Mouse (Mus musculus) ES-Bruce4 (cell line): ENCODE results near the gene Hoxc8. TPM values are rescaled to one million over a fixed set of nuclear protein-coding genes. Genes with fewer than 3 reads are reported as not detected.

Experiments used
- H3K27ac ChIP-seq: 2 replicates; pipeline ENCODE4 v1.5.1; 2012; ENCODE audit warnings: low read length, inconsistent platforms; ENCODE audit not compliant: insufficient read depth
- H3K27me3 ChIP-seq: 2 replicates; pipeline ENCODE4 v1.6.1; 2012; ENCODE audit warnings: mild to moderate bottlenecking, low read length, inconsistent platforms; ENCODE audit not compliant: control insufficient read depth, poor library complexity, insufficient read depth, severe bottlenecking
- H3K36me3 ChIP-seq: 2 replicates; pipeline ENCODE4 v1.6.1; 2012; ENCODE audit warnings: inconsistent platforms, mild to moderate bottlenecking, low read length, moderate library complexity; ENCODE audit not compliant: control insufficient read depth, poor library complexity, insufficient read depth, severe bottlenecking
- H3K4me1 ChIP-seq: one replicate; pipeline ENCODE4 v1.8.1; 2011; ENCODE audit warnings: low read length; ENCODE audit not compliant: control insufficient read depth, insufficient read depth
- H3K4me3 ChIP-seq: 2 replicates; pipeline ENCODE4 v1.5.1; 2011; ENCODE audit warnings: low read depth, mild to moderate bottlenecking, low read length
- H3K9ac ChIP-seq: 2 replicates; pipeline ENCODE4 v1.6.1; 2012; ENCODE audit warnings: low read depth, mild to moderate bottlenecking, inconsistent platforms; ENCODE audit not compliant: poor library complexity, severe bottlenecking
- H3K9me3 ChIP-seq: replicated peaks from 2 replicates; pipeline ENCODE4 v1.6.1; 2012; ENCODE audit warnings: mild to moderate bottlenecking, low read length, inconsistent platforms; ENCODE audit not compliant: control insufficient read depth, poor library complexity, insufficient read depth, severe bottlenecking
- CTCF ChIP-seq: IDR thresholded peaks from one replicate; pipeline ENCODE4 v1.8.1; 2011; ENCODE audit warnings: low read depth, low read length
- EP300 ChIP-seq: IDR thresholded peaks from 2 replicates; pipeline ENCODE4 v1.6.1; 2011; ENCODE audit warnings: low read depth, low read length; ENCODE audit not compliant: insufficient read depth
- POLR2A ChIP-seq: IDR thresholded peaks from one replicate; pipeline ENCODE4 v1.8.1; 2011; ENCODE audit warnings: low read length; ENCODE audit not compliant: insufficient read depth
- polyA plus RNA-seq: library from polyadenylated mRNA; stranded (reverse); fragments of >200 nt; gene quantifications from 2 replicates; pipeline ENCODE4 v1.2.4, GENCODE M21; 2011; ENCODE audit warnings: low read depth; ENCODE audit not compliant: missing spikeins, insufficient read depth, insufficient read length

The Hoxc8 gene
- 0.40 and 0.45 TPM in 2 replicates for polyA plus RNA-seq

DNA sequence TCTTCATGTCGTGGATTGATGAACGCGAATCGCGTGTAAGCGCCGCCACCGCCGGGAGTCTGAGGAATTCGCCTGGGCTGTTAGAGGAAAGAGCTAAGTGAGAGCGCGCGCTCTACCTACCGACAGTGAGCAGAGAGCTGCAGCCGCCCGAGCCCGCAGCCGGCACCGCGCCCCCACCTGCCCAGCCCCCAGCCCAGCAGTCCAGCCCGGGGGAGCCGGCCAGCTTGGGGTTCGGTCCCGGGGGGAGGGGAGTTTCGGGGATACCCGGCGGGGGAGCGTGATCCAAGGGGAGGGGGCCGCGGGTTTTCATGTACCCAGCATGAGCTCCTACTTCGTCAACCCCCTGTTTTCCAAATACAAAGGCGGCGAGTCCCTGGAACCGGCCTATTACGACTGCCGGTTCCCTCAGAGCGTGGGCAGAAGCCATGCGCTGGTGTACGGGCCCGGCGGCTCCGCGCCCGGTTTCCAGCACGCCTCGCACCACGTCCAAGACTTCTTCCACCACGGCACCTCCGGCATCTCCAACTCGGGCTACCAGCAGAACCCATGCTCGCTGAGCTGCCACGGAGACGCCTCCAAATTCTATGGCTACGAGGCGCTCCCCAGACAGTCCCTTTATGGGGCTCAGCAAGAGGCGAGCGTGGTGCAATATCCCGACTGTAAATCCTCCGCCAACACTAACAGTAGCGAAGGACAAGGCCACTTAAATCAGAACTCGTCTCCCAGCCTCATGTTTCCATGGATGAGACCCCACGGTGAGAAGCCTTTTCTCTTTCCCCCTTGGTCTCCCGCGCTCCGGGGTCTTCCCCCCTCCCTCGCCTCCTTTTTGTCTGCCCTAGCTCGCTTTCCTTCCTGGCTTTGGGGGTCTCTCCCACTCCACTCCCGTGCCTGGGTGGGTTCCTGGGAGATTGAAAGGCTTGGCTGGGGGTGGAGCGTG, at the start of gene Hoxc8:
Gene Hoxc8, plus strand, starts transcription at position 147 of the 937 bp plus-strand sequence.
- Histone ChIP-seq H3K4me1 (no peaks in the 10 kb centered on the region), H3K4me3 (peak within 1 kb of the TSS; percentile 32), H3K9me3 (no peaks in the 10 kb centered on the region), H3K27me3 (peaks cover 56% of the 10 kb centered on the region), H3K36me3 (no peaks in the 10 kb centered on the region), H3K27ac (no peak within 1 kb of the TSS), H3K9ac (peak within 1 kb of the TSS; percentile 19; the same call in 1 of the 2 replicates)
- TF ChIP-seq POLR2A (no peak), EP300 (no peak), CTCF (no peak)

DNA sequence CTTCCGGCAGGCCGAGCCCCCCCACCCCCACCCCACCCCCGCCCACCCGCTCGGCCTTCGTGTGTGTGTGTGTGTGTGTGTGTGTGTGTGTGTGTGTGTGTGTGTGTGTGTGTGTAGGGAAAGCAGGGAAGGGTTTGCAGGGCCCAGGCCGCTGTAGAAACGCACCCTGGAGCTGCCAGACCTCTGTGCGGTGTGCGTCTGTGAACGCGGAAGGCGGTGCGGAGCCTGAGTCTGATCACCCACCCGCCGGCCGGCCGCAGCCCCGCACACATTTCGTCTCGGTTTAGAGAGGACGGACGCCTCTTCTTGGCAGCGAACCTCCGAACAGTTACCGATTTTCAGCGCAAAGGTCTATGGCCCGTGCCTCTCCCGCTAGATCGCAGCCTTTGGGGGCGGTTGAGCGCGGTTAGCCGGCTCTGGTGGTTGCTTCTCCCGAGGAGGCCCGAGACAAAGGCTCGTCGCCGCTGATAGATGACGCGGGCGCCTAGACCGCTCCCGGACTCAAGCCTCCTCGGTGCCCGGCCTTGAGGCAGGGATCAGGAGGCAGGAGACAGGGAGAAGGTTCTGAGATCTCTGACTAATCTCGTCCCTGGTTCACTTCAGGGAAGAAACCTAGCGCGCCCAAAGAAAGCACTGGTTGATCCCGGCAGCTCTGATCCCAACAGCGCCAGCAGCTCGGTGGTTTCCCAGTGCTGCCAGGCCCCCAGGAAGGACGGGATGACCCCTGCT, 47.5 kb upstream of the Hoxc8 start:
- Histone ChIP-seq H3K4me3 (peak overlapping the region; percentile 20), H3K27ac (no peak overlapping the region), H3K9me3 (no peaks in the 10 kb centered on the region), H3K36me3 (no peaks in the 10 kb centered on the region), H3K9ac (peak overlapping the region; percentile 13; the same call in 1 of the 2 replicates), H3K27me3 (peaks cover 25% of the 10 kb centered on the region), H3K4me1 (peaks cover 2% of the 10 kb centered on the region)
- no peak for TF ChIP-seq EP300
- TF ChIP-seq CTCF, result peak; percentile 52

DNA sequence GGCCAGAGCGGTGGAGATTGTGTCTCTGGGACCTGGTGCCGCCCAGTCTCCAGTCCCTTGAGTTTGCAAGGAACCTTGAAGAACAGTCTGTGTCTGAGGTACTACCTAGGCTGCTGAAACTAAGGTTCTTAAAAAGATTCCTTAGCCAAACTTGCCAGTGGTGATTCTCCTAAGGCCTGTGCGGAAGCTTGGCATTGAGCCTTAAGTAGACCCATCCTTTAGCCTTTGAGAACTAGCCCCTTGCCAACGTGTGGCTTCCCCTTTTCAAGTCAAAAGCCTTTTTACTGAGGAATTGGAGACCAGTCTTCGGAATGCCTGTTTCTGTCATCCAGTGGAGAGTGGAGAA, 47.0 kb upstream of the Hoxc8 start:
- H3K9me3 ChIP-seq, result no peaks in the 10 kb centered on the region
- H3K27ac ChIP-seq, result no peak overlapping the region
- H3K4me1 ChIP-seq, result peaks cover 2% of the 10 kb centered on the region
- H3K4me3 ChIP-seq, result no peak overlapping the region
- H3K36me3 ChIP-seq, result no peaks in the 10 kb centered on the region
- H3K9ac ChIP-seq, result no peak overlapping the region
- peaks cover 25% of the 10 kb centered on the region for H3K27me3 ChIP-seq
- TF ChIP-seq CTCF (no peak), EP300 (no peak), POLR2A (no peak)

DNA sequence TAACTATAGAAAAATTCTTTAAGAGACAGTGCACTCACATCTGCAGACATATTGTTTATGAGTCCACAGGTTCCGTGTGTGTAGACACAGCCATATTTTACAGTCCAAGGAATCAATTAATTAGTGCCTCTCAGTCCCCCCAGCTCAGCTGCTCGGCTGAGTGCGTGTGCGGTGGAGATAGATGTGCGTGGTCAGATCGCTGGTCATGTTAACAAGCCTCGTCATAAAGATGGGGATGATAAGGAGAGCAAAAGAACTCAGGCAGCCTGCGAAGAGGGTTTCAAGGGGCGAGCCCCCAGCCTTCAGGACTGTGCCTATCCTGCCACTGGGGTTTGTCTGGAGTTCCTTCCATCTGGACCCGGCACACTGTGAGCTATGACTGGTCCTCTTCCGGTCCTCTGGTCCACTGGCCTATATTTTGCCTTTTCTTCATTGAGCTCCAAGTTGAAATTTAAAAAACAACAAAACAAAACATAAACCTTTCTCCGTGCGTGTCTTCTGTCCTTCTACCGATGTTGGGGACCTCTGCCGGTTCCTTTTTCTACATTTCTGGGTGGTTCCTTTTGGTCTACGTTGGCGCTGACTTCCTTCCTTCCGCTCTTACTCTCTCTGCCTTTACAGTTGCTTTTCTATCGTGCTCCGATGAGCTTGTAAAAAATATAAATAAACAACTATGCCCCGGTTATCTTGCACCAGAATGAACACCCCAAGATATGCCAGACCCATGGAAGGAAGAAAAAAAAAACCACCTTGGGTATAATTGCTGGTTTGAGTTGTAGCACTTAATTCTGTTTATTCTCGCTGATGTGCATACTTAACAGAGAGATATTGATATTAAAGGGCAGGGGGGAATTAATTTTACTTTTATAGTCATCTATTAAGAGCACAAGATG, 45.0 kb upstream of the Hoxc8 start:
- H3K9me3 ChIP-seq, result no peaks in the 10 kb centered on the region
- H3K27me3 ChIP-seq, result peaks cover 26% of the 10 kb centered on the region
- H3K4me1 ChIP-seq, result no peaks in the 10 kb centered on the region
- H3K9ac ChIP-seq, result no peak overlapping the region
- TF ChIP-seq POLR2A, result no peak
- TF ChIP-seq CTCF, result no peak
- TF ChIP-seq EP300, result no peak
- no peaks in the 10 kb centered on the region for H3K36me3 ChIP-seq
- H3K4me3 ChIP-seq, result no peak overlapping the region
- no peak overlapping the region for H3K27ac ChIP-seq

DNA sequence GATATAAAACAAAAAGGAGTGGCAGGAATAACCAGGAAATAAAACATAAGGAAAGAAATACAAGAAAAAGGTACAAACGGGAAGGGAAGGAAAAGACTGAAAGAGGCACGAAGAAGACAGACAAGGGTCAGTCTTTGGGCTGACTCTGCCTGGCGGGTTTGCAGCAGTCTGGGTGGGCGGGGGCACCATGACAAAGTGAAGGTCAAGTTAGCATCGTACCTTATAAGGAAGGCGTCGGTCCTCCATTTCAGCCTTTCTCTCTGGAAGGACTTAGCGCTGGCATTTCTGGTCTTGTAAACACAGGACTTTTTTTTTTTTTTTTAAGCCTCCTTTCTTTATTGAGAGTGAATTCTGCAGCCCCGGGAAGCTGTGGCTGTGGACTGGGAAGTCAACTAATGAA, 43.1 kb upstream of the Hoxc8 start:
- Histone ChIP-seq H3K36me3 (no peaks in the 10 kb centered on the region), H3K9me3 (no peaks in the 10 kb centered on the region), H3K4me3 (no peak overlapping the region), H3K27ac (no peak overlapping the region), H3K9ac (no peak overlapping the region), H3K4me1 (no peaks in the 10 kb centered on the region), H3K27me3 (peaks cover 31% of the 10 kb centered on the region)
- TF ChIP-seq CTCF (no peak), POLR2A (no peak), EP300 (no peak)
